Mouse (Mus musculus): Measurements from ENCODE around the gene Ahnak2. TPM values are rescaled to one million over a fixed set of nuclear protein-coding genes. Genes with fewer than 3 reads are reported as not detected.

Gene Ahnak2
- 0.48 and 0.50 TPM in 2 replicates for polyA plus RNA-seq (2021; fragmentation: Nextera tagmentation)
- long read RNA-seq, experiment 1, partial matches to known transcripts: 0 of 1 reads
- long read RNA-seq, experiment 1, other reads (novel, unspliced or antisense): 0 of 1 reads
- long read RNA-seq, experiment 2, full-length matches to known transcripts: 7 of 9 reads
- long read RNA-seq, experiment 2, partial matches to known transcripts: 0 of 9 reads
- long read RNA-seq, experiment 2, other reads (novel, unspliced or antisense): 2 of 9 reads

DNA sequence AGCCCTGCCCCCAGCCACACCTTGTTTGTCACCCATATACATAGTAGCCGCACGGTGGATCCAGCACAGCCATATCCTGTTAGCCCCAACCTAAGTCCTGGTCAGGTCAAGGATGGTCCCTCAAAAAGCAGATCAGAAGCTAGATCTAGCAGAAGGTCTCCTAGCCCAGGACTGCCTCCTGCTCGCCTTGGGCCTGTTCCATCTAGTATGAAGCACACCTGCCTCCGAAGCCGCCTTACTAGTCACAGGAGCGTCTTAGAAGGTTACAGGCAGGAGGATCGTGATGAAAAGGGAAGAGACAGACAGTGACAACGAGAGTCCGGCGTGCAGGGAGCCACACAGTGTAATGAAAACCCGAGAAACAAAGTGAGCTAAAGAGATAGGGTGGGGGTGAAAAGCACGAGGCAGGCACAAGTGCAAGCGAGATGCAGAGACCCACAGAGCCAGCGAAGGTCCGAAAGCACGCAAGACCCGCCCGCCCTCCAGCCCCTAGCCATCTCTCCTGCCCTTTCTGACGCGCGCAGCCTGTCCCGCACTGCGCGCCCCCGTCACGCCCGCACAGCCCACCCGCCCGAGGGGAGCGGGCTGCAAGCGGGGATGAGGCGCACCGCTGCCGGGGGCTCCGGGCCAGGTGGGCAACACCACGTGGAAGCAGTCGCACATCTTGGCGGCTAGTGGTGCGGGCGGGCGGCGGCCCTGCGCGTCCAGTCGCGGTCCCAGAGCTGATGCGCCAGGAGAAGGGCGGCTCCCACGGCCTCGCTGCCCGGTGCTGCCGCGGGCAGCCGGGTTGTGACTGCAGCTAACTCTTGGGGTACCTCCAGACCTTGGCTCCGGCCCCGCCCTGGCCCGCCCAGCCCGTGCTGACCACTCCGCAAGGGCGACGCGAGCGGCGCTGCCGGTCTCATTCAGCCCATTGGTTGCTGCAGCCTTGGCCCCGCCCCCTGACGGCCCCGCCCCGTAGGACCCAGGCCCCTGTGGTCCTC, at the start of gene Ahnak2:
Ahnak2 (minus strand) TSS at position 794 of the 983 bp plus-strand sequence.

GRCm38 (mm10) chr12:112829244-112829864, 26.9 kb upstream of the Ahnak2 start, which contains the start of gene Cdca4:
Cdca4 (minus strand) TSS chr12:112829423.

DNA sequence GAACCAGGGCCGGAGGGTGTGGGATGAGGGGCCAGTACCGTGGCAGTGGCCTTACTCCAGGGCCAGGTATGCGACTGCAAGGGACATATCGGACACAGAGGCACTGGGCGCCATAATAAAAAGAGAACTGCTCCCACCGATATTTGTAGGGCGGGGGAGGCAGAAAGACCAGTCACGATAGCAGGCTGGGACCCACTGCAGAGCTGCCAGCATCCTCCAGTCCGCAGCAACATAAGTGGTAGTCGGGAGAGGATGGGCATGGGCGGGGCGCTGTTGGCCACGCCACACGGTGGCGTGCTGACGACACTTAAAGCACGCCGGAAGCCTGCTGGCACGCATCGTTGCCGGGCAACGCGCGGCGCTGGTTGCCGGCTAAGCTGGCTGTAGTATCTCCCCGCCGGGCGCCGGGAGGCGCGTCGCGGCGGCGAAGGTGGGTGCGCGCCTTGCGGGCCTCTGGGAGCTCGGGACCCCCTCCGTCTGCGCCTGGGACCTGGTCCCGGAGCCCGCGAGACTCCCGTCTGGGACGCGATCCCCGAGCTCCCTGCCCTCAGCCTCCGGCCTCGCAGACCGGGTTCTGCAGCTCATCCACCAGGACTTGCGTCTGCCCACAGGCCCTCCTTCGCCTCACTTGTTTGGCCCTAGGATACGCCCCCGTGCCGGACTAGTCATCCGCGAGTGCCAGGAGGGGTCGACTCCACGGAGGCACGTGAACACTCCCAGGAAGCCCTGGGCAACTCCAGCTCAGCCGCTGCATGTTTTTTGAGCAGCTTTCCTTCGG, 6.3 kb upstream of the Ahnak2 start, which contains the start of gene Clba1:
Clba1 (plus strand) TSS at position 351 of the 778 bp plus-strand sequence.

DNA sequence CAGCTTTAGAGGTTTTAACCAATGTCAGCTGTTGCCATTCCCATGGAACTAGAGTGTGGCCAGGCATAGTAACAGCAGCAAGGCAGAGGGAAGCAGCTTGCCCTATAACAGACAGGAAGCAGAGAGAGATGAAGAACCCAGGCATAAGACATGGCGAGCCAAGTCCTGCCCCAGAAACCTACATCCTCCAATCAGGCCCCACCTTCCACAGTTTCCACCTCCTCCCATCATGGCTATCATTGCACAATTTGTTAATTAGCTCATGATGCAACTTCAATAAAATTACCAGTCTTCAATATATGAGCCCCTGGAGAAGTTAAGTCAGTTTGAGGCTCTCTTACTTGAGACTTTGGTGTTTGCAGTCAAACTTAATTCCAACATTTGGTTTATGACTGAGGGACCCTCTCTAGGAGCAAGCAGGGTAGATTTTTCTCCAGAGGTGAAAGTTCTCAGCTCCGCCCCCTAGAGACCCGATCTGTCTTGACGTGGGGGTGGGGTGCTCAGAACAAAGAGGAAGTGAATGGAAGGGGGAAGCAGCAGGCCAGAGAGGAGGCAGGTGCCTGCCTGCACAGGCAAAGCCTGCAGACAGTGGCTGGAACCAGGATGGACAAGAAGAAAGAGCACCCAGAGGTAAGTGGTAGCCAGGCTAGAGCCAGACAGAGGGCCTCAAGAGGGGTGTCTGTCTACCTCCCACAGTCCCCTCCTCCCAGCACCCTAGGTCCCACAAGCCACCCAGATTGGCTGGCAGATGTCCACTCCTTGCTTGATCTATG, 42.1 kb downstream of the Ahnak2 start, which contains the start of gene Pld4:
Pld4 (plus strand) TSS at position 502 of the 773 bp plus-strand sequence.

Small RNAs within 50 kb of the gene (microRNA-seq; reads per million reads assigned to microRNA genes)
- gene Mir6940: 6.9 reads per million, percentile 25 among the genes with 10 or more reads in this experiment

Other genes with a start within 250 kb of the Ahnak2 start
- 29.0 and 29.4 TPM in 2 replicates for gene Inf2, start 213.9 kb downstream of the Ahnak2 start, polyA plus RNA-seq (2021; fragmentation: Nextera tagmentation)
- gene Adssl1, start 182.6 kb downstream of the Ahnak2 start, polyA plus RNA-seq (2021; fragmentation: Nextera tagmentation): 17.2 and 23.0 TPM in 2 replicates
- gene Siva1, start 158.0 kb downstream of the Ahnak2 start, polyA plus RNA-seq (2021; fragmentation: Nextera tagmentation): 74.5 and 78.9 TPM in 2 replicates
- 23.4 and 25.7 TPM in 2 replicates for gene Akt1, start 127.8 kb downstream of the Ahnak2 start, polyA plus RNA-seq (2021; fragmentation: Nextera tagmentation)
- gene Zbtb42, start 123.8 kb downstream of the Ahnak2 start, polyA plus RNA-seq (2021; fragmentation: Nextera tagmentation): 0.41 and 1.1 TPM in 2 replicates
- gene Cep170b, start 82.2 kb downstream of the Ahnak2 start, polyA plus RNA-seq (2021; fragmentation: Nextera tagmentation): 21.7 and 22.6 TPM in 2 replicates
- gene Pld4, start 42.0 kb downstream of the Ahnak2 start, polyA plus RNA-seq (2021; fragmentation: Nextera tagmentation): 13.5 and 14.2 TPM in 2 replicates
- gene Clba1, start 6.3 kb upstream of the Ahnak2 start, polyA plus RNA-seq (2021; fragmentation: Nextera tagmentation): 17.9 and 18.4 TPM in 2 replicates
- 11.4 and 13.2 TPM in 2 replicates for gene Cdca4, start 26.8 kb upstream of the Ahnak2 start, polyA plus RNA-seq (2021; fragmentation: Nextera tagmentation)
- gene Gpr132, start 65.6 kb upstream of the Ahnak2 start, polyA plus RNA-seq (2021; fragmentation: Nextera tagmentation): not detected in 2 replicates
- 3.7 and 4.1 TPM in 2 replicates for gene Jag2, start 127.1 kb upstream of the Ahnak2 start, polyA plus RNA-seq (2021; fragmentation: Nextera tagmentation)
- gene Nudt14, start 139.5 kb upstream of the Ahnak2 start, polyA plus RNA-seq (2021; fragmentation: Nextera tagmentation): 37.9 and 42.1 TPM in 2 replicates
- gene Btbd6, start 173.8 kb upstream of the Ahnak2 start, polyA plus RNA-seq (2021; fragmentation: Nextera tagmentation): 40.3 and 45.0 TPM in 2 replicates
- gene Brf1, start 198.0 kb upstream of the Ahnak2 start, polyA plus RNA-seq (2021; fragmentation: Nextera tagmentation): 33.3 and 49.2 TPM in 2 replicates
- gene Pacs2, start 211.9 kb upstream of the Ahnak2 start, polyA plus RNA-seq (2021; fragmentation: Nextera tagmentation): 10.3 and 11.4 TPM in 2 replicates